Mouse (Mus musculus): ENCODE data around the gene Fpgs. TPM values are rescaled to one million over a fixed set of nuclear protein-coding genes. Genes with fewer than 3 reads are reported as not detected.

Gene Fpgs
- total RNA-seq, 2 experiments from 2014 or later, result 9.4 to 10.5 TPM

GRCm38 (mm10) chr2:32737008-32737407, 33.1 kb upstream of the Fpgs start:
- intact Hi-C loops (cut with DNase I), result no loop called here
- no peak overlapping the region for H3K4me3 ChIP-seq
- no peak overlapping the region for H3K27ac ChIP-seq
- no peak for TF ChIP-seq CTCF (IDR thresholded peaks at IDR 0.05)
- no peak for DNase-seq (ENCODE audit: extremely low spot score in 1 of 2, low spot score in 2 of 2)

DNA sequence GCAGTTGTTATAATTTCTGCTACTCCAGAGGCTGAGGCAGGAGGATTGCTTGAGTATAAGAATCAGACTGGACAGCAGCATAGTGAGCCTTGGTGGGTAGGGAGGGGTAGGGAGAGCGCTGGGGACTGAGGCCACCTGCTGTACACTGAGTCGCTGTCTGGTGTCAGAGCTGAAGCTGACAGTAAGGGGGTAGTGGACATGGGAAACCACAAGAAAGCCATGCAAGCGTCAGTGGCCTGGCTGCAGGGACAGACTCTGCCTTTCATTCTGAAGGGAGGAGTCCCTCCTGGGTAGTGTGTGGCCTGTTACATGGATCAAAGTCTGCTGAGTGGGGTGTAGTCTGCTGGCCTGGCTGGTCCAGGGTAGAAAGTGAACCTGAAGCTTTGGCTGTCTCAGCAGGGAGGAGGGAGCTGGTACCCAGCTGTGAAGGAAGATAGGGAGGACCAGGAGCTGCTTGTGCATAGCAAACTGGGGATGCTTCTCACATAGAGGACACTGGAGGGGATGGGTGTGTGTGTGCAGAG, 32.4 kb upstream of the Fpgs start:
- H3K4me3 ChIP-seq, result no peak overlapping the region
- no peak overlapping the region for H3K27ac ChIP-seq
- intact Hi-C loops (cut with DNase I), result no loop called here
- TF ChIP-seq CTCF (IDR thresholded peaks at IDR 0.05), result no peak
- DNase-seq (ENCODE audit: extremely low spot score in 1 of 2, low spot score in 2 of 2), result no peak

DNA sequence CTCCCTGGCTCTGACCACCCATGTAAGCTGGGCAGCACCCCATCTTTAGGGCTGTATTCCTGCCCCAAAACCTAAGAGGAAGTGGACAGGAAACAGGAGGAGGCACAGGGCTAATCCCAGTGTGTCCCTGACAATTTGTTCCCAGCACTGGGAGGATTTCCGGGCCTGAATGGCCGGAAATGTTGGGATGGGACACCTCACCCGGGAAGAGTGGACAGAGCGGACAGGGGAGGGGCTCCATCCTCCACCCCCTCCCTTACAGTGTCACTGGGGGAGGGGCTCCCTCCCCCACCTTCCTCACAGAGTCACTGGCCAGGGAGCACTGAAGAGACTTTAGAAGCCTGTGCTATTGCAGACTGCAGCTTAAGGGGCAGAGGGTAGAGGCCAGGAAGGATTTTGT, 31.0 kb upstream of the Fpgs start:
- TF ChIP-seq CTCF (IDR thresholded peaks at IDR 0.05), result no peak
- H3K27ac ChIP-seq, result peak overlapping the region; percentile 50; the same call in 1 of the 2 replicates
- DNase-seq (ENCODE audit: extremely low spot score in 1 of 2, low spot score in 2 of 2), result no peak
- no peak overlapping the region for H3K4me3 ChIP-seq
- intact Hi-C loops (cut with DNase I), result no loop called here

DNA sequence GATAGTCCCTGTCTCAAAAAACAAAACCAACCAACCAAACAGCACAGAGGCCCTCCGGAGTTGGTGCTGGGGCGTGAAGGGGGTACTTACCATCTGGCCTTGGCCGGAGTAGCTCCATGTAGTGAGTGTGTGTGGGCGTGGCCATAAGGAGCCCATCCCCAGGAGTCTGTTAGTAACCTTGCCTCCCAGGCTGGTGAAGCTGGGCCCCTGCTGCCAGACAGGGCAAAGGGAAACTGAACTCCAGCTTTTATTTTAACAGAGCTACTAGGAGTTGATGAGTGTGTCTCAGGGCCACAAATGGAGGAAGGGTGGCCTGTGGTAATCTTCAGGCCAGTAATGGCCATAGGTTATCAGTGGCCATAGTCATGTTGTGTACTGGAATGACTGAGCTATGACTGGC, 30.5 kb upstream of the Fpgs start:
- intact Hi-C loops (cut with DNase I), result no loop called here
- TF ChIP-seq CTCF (IDR thresholded peaks at IDR 0.05), result no peak
- no peak overlapping the region for H3K27ac ChIP-seq
- no peak for DNase-seq (ENCODE audit: extremely low spot score in 1 of 2, low spot score in 2 of 2)
- no peak overlapping the region for H3K4me3 ChIP-seq

GRCm38 (mm10) chr2:32732695-32733094, 28.8 kb upstream of the Fpgs start:
- Histone ChIP-seq H3K4me3 (no peak overlapping the region), H3K27ac (no peak overlapping the region)
- intact Hi-C loops (cut with DNase I), result no loop called here
- DNase-seq (ENCODE audit: extremely low spot score in 1 of 2, low spot score in 2 of 2), result no peak
- no peak for TF ChIP-seq CTCF (IDR thresholded peaks at IDR 0.05)

GRCm38 (mm10) chr2:32731911-32732310, 28.0 kb upstream of the Fpgs start:
- H3K4me3 ChIP-seq, result no peak overlapping the region
- TF ChIP-seq CTCF (IDR thresholded peaks at IDR 0.05), result no peak
- DNase-seq (ENCODE audit: extremely low spot score in 1 of 2, low spot score in 2 of 2), result no peak
- intact Hi-C loops (cut with DNase I), result no loop called here
- H3K27ac ChIP-seq, result no peak overlapping the region

DNA sequence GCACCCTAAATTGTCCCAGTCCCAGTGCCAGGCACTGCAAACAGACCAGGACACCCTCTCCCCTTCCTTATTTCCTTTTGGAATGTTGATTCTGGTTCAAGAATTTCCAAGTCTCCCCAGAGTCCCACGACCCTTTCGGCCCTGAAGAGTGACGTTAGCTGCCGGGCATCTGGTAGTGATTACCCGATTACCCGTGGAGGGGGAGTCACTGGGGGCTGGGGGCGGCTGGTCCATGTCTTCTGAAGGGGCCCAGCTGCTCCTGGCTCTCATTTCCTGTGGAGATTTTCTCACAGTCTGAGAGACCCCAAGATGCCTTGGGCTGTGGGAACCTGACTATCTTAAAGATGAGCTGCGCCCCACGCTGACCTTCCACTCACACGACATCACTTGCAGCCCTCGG, 26.9 kb upstream of the Fpgs start:
- DNase-seq (ENCODE audit: extremely low spot score in 1 of 2, low spot score in 2 of 2), result no peak
- intact Hi-C loops (cut with DNase I), result no loop called here
- no peak for TF ChIP-seq CTCF (IDR thresholded peaks at IDR 0.05)
- Histone ChIP-seq H3K27ac (no peak overlapping the region), H3K4me3 (no peak overlapping the region)

- DNase-seq (ENCODE audit: extremely low spot score in 1 of 2, low spot score in 2 of 2), result no peak
- Histone ChIP-seq H3K27ac (no peak overlapping the region; the same call in 1 of the 2 replicates), H3K4me3 (no peak overlapping the region)
- TF ChIP-seq CTCF (IDR thresholded peaks at IDR 0.05), result no peak
- intact Hi-C loops (cut with DNase I), result no loop called here
Measured at GRCm38 (mm10) chr2:32729547-32729946, 25.6 kb upstream of the Fpgs start.

- DNase-seq (ENCODE audit: extremely low spot score in 1 of 2, low spot score in 2 of 2), result no peak
- 0 out of 2 replicates have a peak overlapping the region, but pooled peaks have one; percentile 3 for H3K27ac ChIP-seq
- peak overlapping the region; percentile 47 for H3K4me3 ChIP-seq
- intact Hi-C loops (cut with DNase I), result no loop called here
- TF ChIP-seq CTCF (IDR thresholded peaks at IDR 0.05), result no peak
Measured at GRCm38 (mm10) chr2:32728463-32728862, 24.5 kb upstream of the Fpgs start.

DNA sequence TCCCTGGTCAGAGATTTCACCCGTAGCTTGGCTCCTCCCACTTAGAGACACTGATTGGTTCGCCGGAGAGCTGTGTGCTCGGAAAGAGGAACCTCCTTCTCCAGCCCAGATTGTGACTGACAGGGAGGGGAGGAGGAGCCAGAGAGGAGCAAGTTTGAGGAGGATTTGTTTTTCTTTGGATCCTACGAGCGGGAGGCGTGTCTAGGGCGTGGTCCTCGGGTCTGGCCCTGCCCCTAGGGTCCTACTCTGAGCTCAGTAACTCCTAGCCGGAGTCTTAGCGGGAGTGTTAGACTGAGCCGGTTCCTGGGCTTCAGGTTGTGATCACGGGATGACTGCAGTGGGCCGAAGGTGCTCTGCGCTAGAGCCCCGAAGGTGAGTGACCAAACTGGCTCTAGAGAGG, 23.5 kb upstream of the Fpgs start:
- TF ChIP-seq CTCF (IDR thresholded peaks at IDR 0.05), result no peak
- Histone ChIP-seq H3K4me3 (peak overlapping the region; percentile 47), H3K27ac (no peak overlapping the region; the same call in 1 of the 2 replicates)
- DNase-seq (ENCODE audit: extremely low spot score in 1 of 2, low spot score in 2 of 2), result peak; percentile 79 to 81
- intact Hi-C loops (cut with DNase I), result no loop called here

DNA sequence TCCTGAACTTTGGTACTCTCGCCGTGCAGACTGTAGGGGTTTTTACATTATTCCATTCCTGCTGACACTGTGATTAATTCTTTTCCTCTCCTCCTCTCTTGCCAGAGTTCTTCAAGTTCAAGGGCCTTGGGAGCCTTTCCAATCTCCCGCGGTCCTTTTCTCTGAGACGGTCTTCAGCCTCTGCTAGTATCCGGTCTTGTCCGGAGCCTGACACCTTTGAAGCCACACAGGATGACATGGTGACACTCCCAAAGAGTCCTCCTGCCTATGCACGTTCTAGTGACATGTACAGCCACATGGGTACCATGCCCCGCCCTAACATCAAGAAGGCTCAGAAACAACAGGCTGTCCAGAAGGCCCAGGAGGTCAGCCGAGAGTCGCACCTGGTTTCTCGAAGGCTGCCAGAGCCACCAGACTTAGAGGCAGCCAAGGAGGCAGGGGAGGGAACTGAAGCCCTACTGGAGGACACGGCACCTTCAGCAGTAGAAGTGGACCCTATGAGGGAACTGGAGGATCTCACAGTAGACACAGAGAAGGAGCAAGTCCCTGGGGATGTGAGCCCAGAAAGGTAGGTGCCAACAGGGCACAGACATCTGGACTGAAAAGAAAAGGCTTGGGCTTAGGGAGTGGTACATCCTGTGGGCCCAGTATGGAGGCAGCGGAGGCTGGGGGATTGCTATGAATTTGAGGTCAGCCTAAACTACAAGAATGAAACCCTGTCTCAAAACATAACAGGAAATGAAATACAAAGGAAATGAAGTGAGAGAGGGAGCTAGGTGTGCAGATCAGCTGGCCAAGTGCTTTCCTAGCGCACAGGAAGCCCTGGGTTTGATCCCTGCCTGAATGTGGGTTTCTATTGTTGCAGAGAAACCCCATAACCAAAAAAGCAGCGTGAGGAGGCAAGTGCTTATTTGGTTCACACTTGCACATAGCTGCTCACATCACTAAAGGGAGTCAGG, 21.2 kb upstream of the Fpgs start:
- intact Hi-C loops (cut with DNase I), result no loop called here
- TF ChIP-seq CTCF (IDR thresholded peaks at IDR 0.05), result no peak
- Histone ChIP-seq H3K4me3 (no peak overlapping the region), H3K27ac (no peak overlapping the region)
- no peak for DNase-seq (ENCODE audit: extremely low spot score in 1 of 2, low spot score in 2 of 2)

GRCm38 (mm10) chr2:32724149-32724548, 20.2 kb upstream of the Fpgs start:
- Histone ChIP-seq H3K27ac (no peak overlapping the region), H3K4me3 (no peak overlapping the region)
- intact Hi-C loops (cut with DNase I), result no loop called here
- DNase-seq (ENCODE audit: extremely low spot score in 1 of 2, low spot score in 2 of 2), result no peak
- TF ChIP-seq CTCF (IDR thresholded peaks at IDR 0.05), result no peak

Measured in left cerebral cortex, adult 2 months (tissue).